Mouse (Mus musculus) intestine, postnatal 0 days (tissue): ENCODE measurements around the gene Ppp2r3a. TPM values are rescaled to one million over a fixed set of nuclear protein-coding genes. Genes with fewer than 3 reads are reported as not detected.

Experiments used
- ATAC-seq: fragments of 200-750 bp; cut with Nextera tagmentation; 2 replicates; pipeline ENCODE4 v1.8.0; 2017; ENCODE audit warnings: mild to moderate bottlenecking, moderate TSS enrichment, moderate library complexity
- H3K27ac ChIP-seq: fragments of 300-500 bp; sonication (generic); 2 replicates; pipeline ENCODE4 v1.5.1; 2014; ENCODE audit warnings: mild to moderate bottlenecking, low read depth, low read length, moderate library complexity
- H3K27me3 ChIP-seq: fragments of 300-500 bp; sonication (generic); replicated peaks from 2 replicates; pipeline ENCODE4 v1.6.1; 2014; ENCODE audit warnings: low read length, mixed read lengths; ENCODE audit not compliant: control insufficient read depth, insufficient read depth
- H3K36me3 ChIP-seq: fragments of 300-500 bp; sonication (generic); 2 replicates; pipeline ENCODE4 v1.6.1; 2014; ENCODE audit warnings: mild to moderate bottlenecking, moderate library complexity; ENCODE audit not compliant: control insufficient read depth, insufficient read depth
- H3K4me1 ChIP-seq: fragments of 300-500 bp; sonication (generic); replicated peaks from 2 replicates; pipeline ENCODE4 v1.6.1; 2014; ENCODE audit warnings: antibody characterized with exemption, low read length, mixed read lengths; ENCODE audit not compliant: control insufficient read depth, insufficient read depth
- H3K4me2 ChIP-seq: fragments of 300-500 bp; sonication (generic); replicated peaks from 2 replicates; pipeline ENCODE4 v1.6.1; 2014; ENCODE audit warnings: low read depth, mild to moderate bottlenecking, moderate library complexity
- H3K4me3 ChIP-seq: fragments of 300-500 bp; sonication (generic); 2 replicates; pipeline ENCODE4 v1.5.1; 2014; ENCODE audit warnings: low read depth, low read length
- H3K9ac ChIP-seq: fragments of 300-500 bp; sonication (generic); 2 replicates; pipeline ENCODE4 v1.6.1; 2014; ENCODE audit warnings: mild to moderate bottlenecking, low read depth, low read length
- H3K9me3 ChIP-seq: fragments of 300-500 bp; sonication (generic); 2 replicates; pipeline ENCODE4 v1.6.1; 2016; ENCODE audit warnings: mixed run types; ENCODE audit not compliant: control insufficient read depth
- CTCF ChIP-seq: sonication (generic); IDR thresholded peaks from 2 replicates; pipeline ENCODE4 v1.5.1; 2016; ENCODE audit warnings: low read depth, mild to moderate bottlenecking, control low read depth, antibody characterized with exemption, moderate library complexity
- WGBS: fragments of 180-500 bp; shearing (Covaris S2); extraction: QIAGEN DNeasy Blood & Tissue Kit; methylation state at CpG from one replicate; pipeline ENCODE4 v1.1.7; 2014; 5-methylcytosine and 5-hydroxymethylcytosine counted together
- polyA plus RNA-seq: library from polyadenylated mRNA; unstranded; fragments of >200 nt; fragmentation: Nextera tagmentation; extraction: Ambion mirVana; gene quantifications from 2 replicates; pipeline ENCODE4 v1.2.1, GENCODE M21; 2015

The Ppp2r3a gene
- polyA plus RNA-seq, 1 experiment from 2014 or later = 4.5 TPM

DNA sequence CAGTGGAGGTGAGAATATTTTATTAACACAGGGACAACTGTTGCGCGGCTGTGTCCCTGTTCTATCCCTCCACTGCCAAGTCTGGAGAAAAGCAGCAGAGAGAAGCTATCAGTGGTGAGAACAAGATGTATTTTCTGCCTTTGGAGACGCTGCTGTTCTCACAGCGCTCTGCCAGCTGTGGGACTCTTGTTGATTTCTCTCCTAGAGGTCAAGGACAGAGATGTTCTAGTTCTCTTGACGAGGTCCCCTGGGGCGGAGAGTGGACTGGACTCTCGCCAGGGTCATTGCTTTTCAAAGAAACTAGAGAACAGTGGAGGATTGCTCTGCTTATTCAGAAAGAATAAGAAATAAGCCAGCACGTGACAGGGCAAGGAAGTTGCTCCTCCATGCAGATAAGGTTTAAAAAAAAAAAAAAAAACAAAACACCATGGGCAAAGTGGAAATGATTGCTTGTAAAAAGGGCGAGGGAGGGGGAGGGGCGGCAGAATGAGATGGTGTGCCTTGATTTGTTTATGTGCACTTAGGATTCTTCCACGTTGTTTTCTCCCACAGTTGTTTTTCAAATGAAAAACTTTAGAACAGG lies 10.5 kb upstream of the Ppp2r3a start:
- no peaks in the 10 kb centered on the region for H3K9me3 ChIP-seq
- H3K4me2 ChIP-seq = peak overlapping the region; percentile 43
- no peak overlapping the region for H3K4me3 ChIP-seq
- TF ChIP-seq CTCF = no peak
- peak overlapping the region; percentile 55 for H3K27ac ChIP-seq
- 37% methylated on average over 11 of the region's 11 CpGs for WGBS
- H3K4me1 ChIP-seq = peaks cover 14% of the 10 kb centered on the region
- H3K36me3 ChIP-seq = no peaks in the 10 kb centered on the region
- no peak overlapping the region for H3K9ac ChIP-seq
- H3K27me3 ChIP-seq = no peaks in the 10 kb centered on the region
- ATAC-seq = no peak

DNA sequence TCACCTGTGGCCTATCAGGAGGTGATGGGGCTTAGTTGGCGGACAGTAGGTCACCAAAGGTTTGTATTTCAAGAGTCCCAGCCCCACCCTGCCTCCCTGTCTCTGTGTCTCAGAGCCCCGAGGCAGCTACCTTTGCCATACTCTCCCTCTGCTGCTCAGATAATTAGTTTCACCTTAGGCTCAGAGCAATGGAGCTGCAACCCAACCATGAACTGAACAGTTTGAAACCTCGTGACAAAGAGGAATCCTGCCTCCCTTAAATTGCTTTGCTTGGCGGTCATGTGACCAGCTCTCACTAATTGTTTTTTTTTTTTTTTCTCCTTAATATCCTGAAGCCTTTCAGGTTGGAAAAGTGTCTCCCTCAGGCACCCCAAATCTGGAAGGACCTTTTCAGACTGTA lies 9.8 kb upstream of the Ppp2r3a start:
- Histone ChIP-seq H3K4me2 (no peak overlapping the region), H3K27ac (peak overlapping the region; percentile 55; the same call in 1 of the 2 replicates), H3K9me3 (no peaks in the 10 kb centered on the region), H3K4me1 (peaks cover 14% of the 10 kb centered on the region), H3K4me3 (no peak overlapping the region), H3K27me3 (no peaks in the 10 kb centered on the region), H3K36me3 (no peaks in the 10 kb centered on the region), H3K9ac (no peak overlapping the region)
- no peak for TF ChIP-seq CTCF
- WGBS = 54% methylated on average over 4 of the region's 4 CpGs
- no peak for ATAC-seq

DNA sequence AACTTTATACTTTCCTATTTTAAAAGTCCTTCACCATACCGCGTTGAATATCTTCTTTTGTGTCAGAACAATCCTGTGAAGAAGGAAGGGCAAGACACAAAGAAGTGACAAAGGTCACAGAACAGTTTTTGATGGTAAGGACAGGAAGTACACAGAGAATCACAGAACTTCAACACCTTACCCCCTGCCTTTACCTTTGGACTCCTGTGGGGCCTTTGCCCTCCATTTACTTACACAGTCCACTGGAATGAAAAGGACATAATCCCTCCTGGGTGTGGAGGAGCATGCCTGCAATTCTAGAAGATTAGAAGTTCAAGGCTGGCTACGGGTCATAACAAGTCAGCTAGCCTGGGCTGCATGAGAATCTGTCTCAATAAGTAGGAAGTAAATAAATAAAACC lies 1.5 kb upstream of the Ppp2r3a start:
- no peak for TF ChIP-seq CTCF

DNA sequence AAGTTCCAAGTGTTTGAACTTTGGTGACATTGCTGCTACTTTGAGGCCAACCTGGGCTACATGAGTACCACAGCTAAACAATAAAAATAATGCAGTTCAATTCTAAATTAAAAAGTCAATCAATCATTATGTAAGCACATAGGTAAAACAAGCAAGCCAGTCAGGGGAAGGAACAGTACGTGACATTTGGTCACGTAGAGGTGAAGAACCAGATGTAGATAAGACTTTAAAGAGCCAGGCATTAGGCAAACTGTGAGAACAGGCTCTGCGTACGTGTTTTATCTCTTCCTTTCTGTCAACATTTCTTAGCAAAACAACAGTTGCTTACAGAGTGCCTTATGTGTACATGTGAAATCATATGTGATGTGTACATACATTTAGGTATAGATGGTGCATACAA lies 946 bp upstream of the Ppp2r3a start:
- Histone ChIP-seq H3K27ac (no peak overlapping the region), H3K36me3 (no peaks in the 10 kb centered on the region), H3K9me3 (no peaks in the 10 kb centered on the region), H3K27me3 (no peaks in the 10 kb centered on the region), H3K4me2 (no peak overlapping the region; the same call in 1 of the 2 replicates), H3K9ac (no peak overlapping the region), H3K4me1 (no peaks in the 10 kb centered on the region), H3K4me3 (no peak overlapping the region)
- no peak for ATAC-seq
- WGBS = 33% methylated on average over 4 of the region's 4 CpGs
- TF ChIP-seq CTCF = no peak

More for the DNA sequence above, 1.5 kb upstream of the Ppp2r3a start:
- Histone ChIP-seq H3K4me3 (no peak overlapping the region), H3K9me3 (no peaks in the 10 kb centered on the region), H3K36me3 (no peaks in the 10 kb centered on the region), H3K4me1 (no peaks in the 10 kb centered on the region), H3K27me3 (no peaks in the 10 kb centered on the region), H3K27ac (no peak overlapping the region; the same call in 1 of the 2 replicates), H3K4me2 (no peak overlapping the region), H3K9ac (no peak overlapping the region)
- ATAC-seq = peak; percentile 55
- 33% methylated on average over 3 of the region's 3 CpGs for WGBS

DNA sequence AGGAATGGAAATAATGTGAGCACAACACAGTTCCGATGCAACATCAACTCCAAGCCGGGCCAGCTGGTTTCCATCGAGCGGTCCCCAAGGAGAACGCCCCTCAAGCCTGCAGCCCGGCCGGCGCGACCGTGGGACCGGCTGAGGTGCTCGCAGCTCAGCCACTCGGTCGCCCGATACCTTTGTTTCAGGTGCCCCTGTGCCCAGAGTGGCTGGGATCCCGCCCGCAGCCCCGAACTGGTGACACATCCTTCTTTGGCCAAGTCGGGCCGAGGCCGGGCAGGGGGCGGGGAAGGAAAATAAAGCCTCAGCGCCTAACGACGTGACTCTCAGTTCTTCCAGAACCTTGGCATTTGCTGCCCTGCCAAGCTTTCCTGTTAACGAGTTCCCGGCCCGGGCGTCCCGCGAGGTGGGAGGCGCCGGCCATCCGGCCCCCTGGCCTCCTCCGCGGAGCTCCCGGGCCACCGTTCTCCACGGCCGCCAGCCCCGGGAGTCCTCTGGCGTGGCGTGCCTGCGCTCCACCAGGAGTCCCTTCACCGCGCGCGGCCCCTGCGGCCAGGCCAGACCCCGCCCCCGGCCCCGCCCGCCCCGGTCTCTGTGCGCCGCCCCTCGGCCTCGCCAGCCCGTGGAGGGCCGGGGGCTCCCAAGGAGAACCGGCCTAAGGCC lies 483 bp downstream of the Ppp2r3a start:
- Histone ChIP-seq H3K4me2 (peak overlapping the region; percentile 85), H3K36me3 (no peaks in the 10 kb centered on the region), H3K4me1 (no peaks in the 10 kb centered on the region), H3K4me3 (peak overlapping the region; percentile 77), H3K27ac (peak overlapping the region; percentile 98), H3K9ac (peak overlapping the region; percentile 87), H3K27me3 (no peaks in the 10 kb centered on the region), H3K9me3 (no peaks in the 10 kb centered on the region)
- no peak for TF ChIP-seq CTCF
- ATAC-seq = peak; percentile 93
- under 1% methylated on average over 59 of the region's 61 CpGs for WGBS

DNA sequence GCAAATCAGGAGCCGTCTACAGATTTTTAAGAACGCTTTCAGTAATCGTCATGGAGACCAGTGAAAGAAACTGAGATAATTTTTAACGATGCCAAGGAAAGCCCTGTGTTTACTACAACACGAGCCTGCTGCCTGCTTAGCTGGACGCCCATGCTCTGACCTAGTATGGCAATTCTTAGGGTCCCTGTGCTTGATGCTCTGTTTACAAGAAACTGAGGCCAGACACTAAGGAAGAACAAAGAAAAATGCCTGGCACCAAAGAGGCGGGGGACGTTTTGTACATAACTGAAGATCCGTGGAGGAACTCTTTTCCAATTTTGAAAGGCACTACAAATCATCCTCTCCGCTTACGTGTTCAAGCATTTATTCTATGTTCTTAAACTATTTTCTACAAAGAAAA lies 1.1 kb downstream of the Ppp2r3a start:
- 7% methylated on average over 11 of the region's 11 CpGs for WGBS
- Histone ChIP-seq H3K9ac (peak overlapping the region; percentile 87), H3K9me3 (no peaks in the 10 kb centered on the region), H3K36me3 (no peaks in the 10 kb centered on the region), H3K4me1 (no peaks in the 10 kb centered on the region), H3K4me3 (peak overlapping the region; percentile 77), H3K4me2 (peak overlapping the region; percentile 85), H3K27me3 (no peaks in the 10 kb centered on the region), H3K27ac (peak overlapping the region; percentile 98; the same call in 1 of the 2 replicates)
- no peak for ATAC-seq
- TF ChIP-seq CTCF = no peak
